Mouse (Mus musculus): ENCODE results near the gene Nol4l.
A peak's percentile ranks its signal among the peaks of the same experiment; 100 is the strongest.
"Not testable (repeated sequence)": the region's sequence is repeated elsewhere in the genome, so short reads cannot be mapped to it uniquely, and the experiment has no call there.

Nol4l gene

DNA sequence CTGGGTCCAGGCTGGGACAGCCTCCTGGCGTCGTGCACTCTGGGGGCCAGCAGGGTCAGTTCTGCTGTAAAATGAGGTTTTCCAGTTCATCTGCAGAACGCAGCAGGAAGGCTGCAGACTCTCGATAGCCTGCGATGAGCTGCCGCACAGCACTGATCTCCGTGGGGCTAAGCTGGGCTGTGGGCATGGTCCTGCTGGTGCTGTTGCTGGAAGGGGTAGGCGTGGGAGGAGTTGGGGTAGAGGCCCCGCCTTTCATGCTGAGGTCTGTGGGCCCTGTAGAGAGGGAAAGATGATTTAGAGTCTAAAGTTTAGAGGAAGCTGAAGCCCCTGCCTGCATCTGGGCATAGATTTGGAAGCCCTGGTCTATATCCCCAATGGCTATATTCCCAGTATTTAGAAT is 118.2 kb downstream of the Nol4l start:
- DNase-seq, result peak in 1 of 2 experiments; percentile 23

DNA sequence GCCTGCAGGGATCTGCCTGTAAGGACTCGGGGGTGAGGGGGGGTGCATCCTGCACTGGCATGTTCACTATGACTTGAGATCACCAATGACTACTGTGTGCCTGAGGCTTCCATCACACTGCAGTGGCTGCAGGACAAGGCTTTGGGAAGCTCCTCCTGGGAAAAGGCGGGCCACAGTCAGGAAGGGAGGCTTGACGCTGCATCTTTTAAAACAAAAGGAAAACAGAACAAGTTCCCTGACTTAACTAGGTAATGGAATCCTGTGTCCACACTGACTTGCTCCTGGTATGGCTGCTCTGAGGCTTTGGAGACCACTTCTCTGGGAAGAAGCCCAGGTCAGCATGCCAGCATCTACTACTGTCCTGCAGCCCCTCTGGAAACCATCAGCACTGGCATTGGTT is 120.8 kb downstream of the Nol4l start:
- no peak for DNase-seq

DNA sequence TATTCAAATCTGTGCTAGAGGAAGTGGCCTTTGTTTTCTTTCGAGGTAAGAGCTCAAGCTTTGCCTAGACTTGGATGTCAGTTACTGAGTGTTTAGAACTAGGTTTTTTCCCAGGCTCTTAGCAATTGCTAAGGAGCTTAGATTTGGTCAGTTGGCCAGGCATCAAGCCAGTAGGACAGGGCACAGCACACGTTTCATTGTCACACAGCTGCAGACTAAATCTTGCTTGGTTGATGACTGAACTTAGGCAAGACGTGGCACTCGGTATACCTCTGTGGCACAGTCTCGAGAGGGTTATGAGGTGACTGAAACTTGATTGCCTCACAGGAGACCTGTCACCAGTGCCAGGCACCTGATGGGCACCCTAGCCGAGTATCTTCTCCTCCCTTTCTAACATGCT is 122.9 kb downstream of the Nol4l start:
- DNase-seq, result no peak

- DNase-seq, result no peak
Measured at GRCm38 (mm10) chr2:153404882-153405281, 124.9 kb downstream of the Nol4l start.

DNA sequence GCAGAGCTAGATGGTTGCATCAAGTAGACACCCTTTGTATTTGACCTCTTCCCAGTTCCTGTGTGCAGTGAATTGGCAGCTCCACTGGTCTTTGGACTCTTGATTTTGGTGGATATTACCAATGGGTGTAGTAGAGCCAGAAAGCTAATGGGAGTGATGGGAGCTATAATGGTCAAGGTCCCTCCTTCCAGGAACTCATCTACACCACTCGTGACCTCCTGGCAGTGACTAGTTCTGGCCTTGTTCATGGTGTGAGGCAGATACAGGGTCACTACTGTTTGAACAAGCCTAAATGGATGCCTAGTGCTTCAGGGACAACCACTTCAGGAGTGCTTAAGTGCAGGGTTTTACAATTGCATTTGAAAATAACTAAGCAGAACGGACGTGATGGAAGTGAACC is 125.7 kb downstream of the Nol4l start:
- no peak for DNase-seq

DNA sequence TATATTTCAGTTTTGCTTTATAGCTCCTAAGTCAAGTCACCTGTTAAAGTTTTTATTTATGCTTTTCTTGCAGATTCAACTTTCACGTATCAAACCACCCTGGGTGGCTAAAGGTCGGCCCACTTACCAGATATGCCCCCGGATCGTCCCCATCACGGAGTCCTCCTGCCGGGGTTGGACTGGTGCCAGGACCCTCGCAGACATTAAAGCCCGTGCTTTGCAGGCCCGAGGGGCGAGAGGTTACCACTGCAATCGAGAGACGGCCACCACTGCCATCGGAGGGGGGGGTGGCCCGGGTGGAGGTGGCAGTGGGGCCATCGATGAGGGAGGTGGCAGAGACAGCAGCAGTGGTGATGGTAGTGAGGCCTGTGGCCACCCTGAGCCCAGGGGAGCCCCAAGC is 130.6 kb downstream of the Nol4l start:
- peak; percentile 31 to 53 for DNase-seq

- DNase-seq, result no peak
Measured at GRCm38 (mm10) chr2:153397790-153398515, 131.8 kb downstream of the Nol4l start.

GRCm38 (mm10) chr2:153393045-153393444 is 136.7 kb downstream of the Nol4l start:
- DNase-seq, result peak; percentile 82 to 84

DNA sequence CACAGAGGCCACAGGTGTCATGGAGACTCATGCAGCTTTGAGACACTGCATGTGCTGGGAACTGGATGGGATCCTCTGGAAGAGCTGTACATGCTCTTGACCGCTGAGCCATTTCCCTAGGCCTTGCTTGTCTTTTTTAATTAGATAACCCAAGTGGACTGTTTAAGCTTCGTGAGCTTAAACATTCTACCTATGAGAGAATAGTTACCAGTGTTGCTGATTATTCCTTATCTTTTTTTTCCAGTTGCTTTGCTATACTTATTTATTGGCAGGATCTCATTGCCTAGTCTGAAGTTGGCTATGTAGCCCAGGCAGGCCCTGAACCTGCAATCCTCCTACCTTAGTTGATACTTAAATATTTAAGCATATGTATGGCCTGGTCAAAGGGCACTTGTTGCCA is 139.9 kb downstream of the Nol4l start:
- DNase-seq, result no peak

GRCm38 (mm10) chr2:153380479-153380878 is 149.3 kb downstream of the Nol4l start:
- no peak for DNase-seq

GRCm38 (mm10) chr2:153375380-153375779 is 154.4 kb downstream of the Nol4l start:
- no peak for DNase-seq

DNA sequence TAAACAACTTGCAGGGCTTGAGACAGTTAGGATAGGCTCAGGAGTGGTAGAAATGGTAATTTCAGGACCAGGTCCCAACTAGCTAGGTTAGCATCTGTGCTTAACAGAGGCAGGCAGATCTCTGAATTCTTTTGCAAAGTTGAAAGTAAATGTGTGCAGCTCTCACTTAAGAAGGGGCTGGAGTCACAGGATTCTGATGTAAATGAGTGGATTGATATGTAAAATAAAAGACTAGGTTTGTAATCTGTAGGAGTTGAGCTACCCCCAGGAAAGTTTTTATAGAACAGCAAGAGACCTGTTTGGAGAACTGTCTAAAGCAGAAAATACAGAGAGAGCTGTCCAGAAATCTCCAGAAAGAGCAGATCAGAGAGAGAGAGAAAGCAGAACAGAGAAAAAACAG is 158.9 kb downstream of the Nol4l start:
- DNase-seq, result no peak

DNA sequence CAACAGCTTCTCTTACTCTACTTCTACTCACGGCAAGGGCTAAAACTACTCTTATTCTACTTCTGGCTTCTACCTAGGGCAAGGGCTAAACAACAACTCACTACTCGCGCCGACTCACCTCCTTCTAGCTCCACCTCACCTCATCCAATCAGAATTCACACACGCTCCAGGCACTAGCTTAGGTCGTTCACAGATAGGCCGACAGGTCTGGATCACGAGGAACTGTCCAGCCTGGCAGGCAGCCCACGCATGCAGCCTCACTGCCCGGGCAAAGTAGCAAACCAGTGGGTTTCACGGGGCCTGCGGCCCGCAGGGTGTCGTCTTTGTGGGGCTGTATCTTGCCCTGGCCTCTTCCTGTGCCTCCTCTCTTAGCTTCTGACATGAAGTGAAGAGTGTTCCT is 165.2 kb downstream of the Nol4l start:
- not testable (repeated sequence) for DNase-seq

- DNase-seq, result no peak
Measured at GRCm38 (mm10) chr2:153361101-153361710, 168.6 kb downstream of the Nol4l start.

All from cerebellum, postnatal 10 days (tissue).